Mouse (Mus musculus) brain, embryonic 14.5 days (tissue): ENCODE data around the gene Gpatch8. TPM values are rescaled to one million over a fixed set of nuclear protein-coding genes. Genes with fewer than 3 reads are reported as not detected.
A peak's percentile ranks its signal among the peaks of the same experiment; 100 is the strongest.

Experiments used
- DNase-seq: peaks from one replicate; pipeline ENCODE4 v3.0.0-alpha.2; 2011; ENCODE audit warnings: low read depth
- CTCF ChIP-seq: fragments of 200-500 bp; IDR thresholded peaks from 2 replicates; pipeline ENCODE4 v1.5.1; 2012; ENCODE audit warnings: inconsistent platforms, mild to moderate bottlenecking, moderate library complexity, borderline replicate concordance; ENCODE audit not compliant: insufficient read depth, insufficient read length; ENCODE audit errors: extremely low read depth
- POLR2A ChIP-seq: fragments of 200-500 bp; IDR thresholded peaks from 2 replicates; pipeline ENCODE4 v1.6.1; 2012; ENCODE audit warnings: mild to moderate bottlenecking, inconsistent platforms, borderline replicate concordance; ENCODE audit not compliant: poor library complexity, insufficient read depth, insufficient read length, severe bottlenecking; ENCODE audit errors: extremely low read depth
- polyA plus RNA-seq: library from polyadenylated mRNA; depleted of rRNA; stranded (reverse); fragments of >200 nt; gene quantifications from 2 replicates; pipeline ENCODE4 v1.2.3, GENCODE M21; 2012

Gene Gpatch8
- polyA plus RNA-seq, 1 experiment, result 58.4 TPM

- TF ChIP-seq CTCF (no peak), POLR2A (no peak)
- DNase-seq, result no peak
Observed at GRCm38 (mm10) chr11:102460541-102460940, 95.7 kb downstream of the Gpatch8 start.

GRCm38 (mm10) chr11:102455740-102456396 lies 100.3 kb downstream of the Gpatch8 start:
- peak; percentile 91 for DNase-seq
- peak; percentile 20; the same call in 1 of the 2 replicates for TF ChIP-seq CTCF
- 0 out of 2 replicates have a peak, but pooled peaks have one; percentile 21 for TF ChIP-seq POLR2A

GRCm38 (mm10) chr11:102453131-102453530 lies 103.1 kb downstream of the Gpatch8 start:
- TF ChIP-seq POLR2A, result no peak
- no peak for TF ChIP-seq CTCF
- DNase-seq, result no peak

- no peak for DNase-seq
- TF ChIP-seq POLR2A (no peak), CTCF (no peak)
Observed at GRCm38 (mm10) chr11:102449043-102450008, 106.9 kb downstream of the Gpatch8 start.

- peak; percentile 45 for DNase-seq
- no peak for TF ChIP-seq CTCF
- no peak for TF ChIP-seq POLR2A
Observed at GRCm38 (mm10) chr11:102448327-102448726, 107.9 kb downstream of the Gpatch8 start.

- TF ChIP-seq CTCF (peak; percentile 91), POLR2A (peak; percentile 99)
- DNase-seq, result peak; percentile 89
Observed at GRCm38 (mm10) chr11:102447497-102447896, 108.7 kb downstream of the Gpatch8 start, which contains the start of gene Fam171a2. Gene Fam171a2, minus strand, starts transcription at chr11:102447682.

GRCm38 (mm10) chr11:102446581-102447461 lies 109.4 kb downstream of the Gpatch8 start:
- no peak for TF ChIP-seq POLR2A
- no peak for TF ChIP-seq CTCF
- peak; percentile 82 for DNase-seq

- peak; percentile 94 for DNase-seq
- TF ChIP-seq CTCF (no peak), POLR2A (no peak)
Observed at GRCm38 (mm10) chr11:102445891-102446361, 110.3 kb downstream of the Gpatch8 start.

- DNase-seq, result peak; percentile 38
Observed at GRCm38 (mm10) chr11:102445264-102445890, 110.8 kb downstream of the Gpatch8 start.

GRCm38 (mm10) chr11:102444781-102445180 lies 111.4 kb downstream of the Gpatch8 start:
- TF ChIP-seq CTCF (no peak), POLR2A (no peak)
- peak; percentile 36 for DNase-seq

More at GRCm38 (mm10) chr11:102445264-102445890, 110.8 kb downstream of the Gpatch8 start:
- TF ChIP-seq POLR2A (no peak), CTCF (no peak)
